Mouse (Mus musculus) neural tube, embryonic 14.5 days (tissue): Measurements from ENCODE around the gene Ak5. TPM values are rescaled to one million over a fixed set of nuclear protein-coding genes. Genes with fewer than 3 reads are reported as not detected.

ENCODE experiments used
- ATAC-seq: fragments of 200-750 bp; cut with Nextera tagmentation; 2 replicates; pipeline ENCODE4 v1.8.0; 2017; ENCODE audit warnings: low read depth, mild to moderate bottlenecking, moderate TSS enrichment, moderate library complexity
- H3K27ac ChIP-seq: fragments of 300-500 bp; sonication (generic); 2 replicates; pipeline ENCODE4 v1.5.1; 2014; ENCODE audit warnings: low read depth, mild to moderate bottlenecking, control low read depth, low read length, moderate library complexity, mixed read lengths
- H3K27me3 ChIP-seq: fragments of 300-500 bp; sonication (generic); 2 replicates; pipeline ENCODE4 v1.6.1; 2014; ENCODE audit warnings: low read length; ENCODE audit not compliant: control insufficient read depth, insufficient read depth
- H3K36me3 ChIP-seq: fragments of 300-500 bp; sonication (generic); 2 replicates; pipeline ENCODE4 v1.6.1; 2014; ENCODE audit warnings: low read length, mixed read lengths; ENCODE audit not compliant: control insufficient read depth, insufficient read depth
- H3K4me1 ChIP-seq: fragments of 300-500 bp; sonication (generic); 2 replicates; pipeline ENCODE4 v1.6.1; 2014; ENCODE audit warnings: low read length; ENCODE audit not compliant: control insufficient read depth, insufficient read depth
- H3K4me2 ChIP-seq: fragments of 300-500 bp; sonication (generic); 2 replicates; pipeline ENCODE4 v1.6.1; 2014; ENCODE audit warnings: mild to moderate bottlenecking, low read depth, low read length, control low read depth
- H3K4me3 ChIP-seq: fragments of 300-500 bp; sonication (generic); 2 replicates; pipeline ENCODE4 v1.5.1; 2014; ENCODE audit warnings: low read depth, low read length, control low read depth, mixed read lengths
- H3K9ac ChIP-seq: fragments of 300-500 bp; sonication (generic); replicated peaks from 2 replicates; pipeline ENCODE4 v1.6.1; 2014; ENCODE audit warnings: low read depth, mild to moderate bottlenecking, control low read depth, low read length, mixed read lengths
- H3K9me3 ChIP-seq: fragments of 300-500 bp; sonication (generic); 2 replicates; pipeline ENCODE4 v1.6.1; 2016; ENCODE audit warnings: low read length; ENCODE audit not compliant: control insufficient read depth
- WGBS: fragments of 180-500 bp; shearing (Covaris S2); extraction: QIAGEN DNeasy Blood & Tissue Kit; methylation state at CpG from one replicate; pipeline ENCODE4 v1.1.7; 2014; 5-methylcytosine and 5-hydroxymethylcytosine counted together
- polyA plus RNA-seq: library from polyadenylated mRNA; unstranded; fragments of >200 nt; fragmentation: Nextera tagmentation; extraction: Ambion mirVana; gene quantifications from 2 replicates; pipeline ENCODE4 v1.2.1, GENCODE M21; 2014

Ak5 gene
- polyA plus RNA-seq, 1 experiment from 2014 or later, result 24.1 TPM

DNA sequence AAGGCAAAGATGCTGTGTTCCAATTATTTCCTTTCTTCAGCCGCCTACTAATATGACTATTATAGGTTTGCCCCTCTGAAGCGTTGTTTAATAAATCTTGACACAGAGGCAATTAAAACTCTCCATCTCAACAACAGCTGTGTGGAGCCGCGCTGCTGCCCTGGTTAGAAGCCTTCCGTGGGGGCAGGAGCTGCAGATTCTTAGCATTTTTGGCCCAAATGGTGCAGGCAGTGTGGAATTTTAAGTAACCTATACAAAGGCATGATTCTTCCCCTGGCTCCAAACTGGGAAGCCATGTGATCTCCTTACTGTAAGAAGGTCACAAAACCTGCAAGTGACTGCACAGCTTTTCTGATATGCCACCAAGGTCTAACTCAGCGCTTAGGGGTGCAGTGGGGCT is 184.0 kb downstream of the Ak5 start:
- 40% methylated on average over 6 of the region's 6 CpGs for WGBS
- no peak overlapping the region for H3K9ac ChIP-seq
- ATAC-seq, result peak; percentile 50; the same call in 1 of the 2 replicates
- H3K4me1 ChIP-seq, result peaks cover 8% of the 10 kb centered on the region; the same call in 1 of the 2 replicates
- H3K4me3 ChIP-seq, result no peak overlapping the region
- H3K27ac ChIP-seq, result peak overlapping the region; percentile 16
- H3K36me3 ChIP-seq, result no peaks in the 10 kb centered on the region
- no peaks in the 10 kb centered on the region for H3K27me3 ChIP-seq
- H3K4me2 ChIP-seq, result no peak overlapping the region
- no peaks in the 10 kb centered on the region for H3K9me3 ChIP-seq

DNA sequence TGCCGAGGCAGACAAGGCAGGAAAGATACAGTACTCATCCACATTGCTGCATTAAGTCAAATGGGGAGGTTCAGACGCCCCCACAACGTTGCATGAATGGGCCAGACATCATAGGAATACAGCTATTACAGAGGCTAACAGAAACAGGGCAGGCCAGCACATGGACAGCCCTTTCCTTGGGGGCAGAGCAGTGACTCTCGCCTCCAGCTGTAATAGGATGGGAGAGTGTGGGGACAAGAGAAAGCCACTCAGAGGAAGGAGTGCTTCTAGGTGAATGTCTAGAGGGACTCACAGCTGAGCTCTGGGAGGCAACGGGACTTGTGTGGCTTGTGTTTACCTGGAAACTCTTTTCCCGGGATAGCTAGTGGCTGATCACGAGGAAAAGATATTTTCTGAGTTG is 184.4 kb downstream of the Ak5 start:
- H3K4me3 ChIP-seq, result no peak overlapping the region
- H3K36me3 ChIP-seq, result no peaks in the 10 kb centered on the region
- peaks cover 8% of the 10 kb centered on the region; the same call in 1 of the 2 replicates for H3K4me1 ChIP-seq
- peak overlapping the region; percentile 64 for H3K27ac ChIP-seq
- H3K9me3 ChIP-seq, result no peaks in the 10 kb centered on the region
- no peak overlapping the region for H3K9ac ChIP-seq
- no peaks in the 10 kb centered on the region for H3K27me3 ChIP-seq
- ATAC-seq, result no peak
- H3K4me2 ChIP-seq, result no peak overlapping the region
- WGBS, result 44% methylated on average over 7 of the region's 7 CpGs

DNA sequence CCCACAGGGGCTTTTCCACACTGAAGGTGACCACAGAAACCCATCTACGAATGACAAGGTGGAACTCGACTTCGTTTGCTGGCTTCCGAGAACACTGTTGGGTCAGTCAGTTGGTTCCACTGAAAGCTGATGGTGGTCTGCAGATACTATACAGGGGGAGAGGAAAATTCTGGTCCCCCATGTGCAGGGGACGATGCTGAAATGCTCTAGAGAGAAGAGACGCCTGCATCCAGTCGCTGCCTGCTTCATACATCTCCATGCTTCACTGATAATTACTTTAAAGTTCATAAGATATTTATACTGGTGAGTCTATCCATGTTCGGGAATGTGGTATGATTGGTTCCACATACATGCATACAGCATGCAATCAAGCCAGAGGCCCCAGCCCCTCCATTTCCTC is 186.0 kb downstream of the Ak5 start:
- Histone ChIP-seq H3K4me1 (peaks cover 13% of the 10 kb centered on the region; the same call in 1 of the 2 replicates), H3K36me3 (no peaks in the 10 kb centered on the region), H3K27me3 (no peaks in the 10 kb centered on the region), H3K4me3 (no peak overlapping the region), H3K9ac (no peak overlapping the region), H3K27ac (no peak overlapping the region), H3K4me2 (no peak overlapping the region), H3K9me3 (no peaks in the 10 kb centered on the region)
- 69% methylated on average over 8 of the region's 8 CpGs for WGBS
- no peak for ATAC-seq

DNA sequence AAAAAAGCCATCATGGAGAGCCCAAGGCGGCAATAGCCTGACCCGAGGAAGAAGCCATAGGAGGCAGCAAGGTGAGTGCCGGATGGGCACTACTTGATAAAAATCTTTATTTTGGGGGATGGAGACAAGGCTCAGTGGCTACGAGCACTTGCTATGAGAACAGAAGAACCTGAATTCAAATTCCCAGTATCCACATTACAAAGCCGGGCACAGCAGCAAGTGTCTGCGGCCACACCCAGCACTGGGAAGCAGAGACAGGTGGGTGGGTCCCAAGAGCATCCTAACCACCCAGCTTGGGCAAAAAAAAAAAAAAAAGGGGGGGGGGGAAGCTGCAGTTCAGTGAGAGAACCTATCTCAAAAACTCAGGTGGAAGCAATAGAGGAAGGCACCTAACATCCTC is 187.8 kb downstream of the Ak5 start:
- H3K36me3 ChIP-seq, result no peaks in the 10 kb centered on the region
- no peaks in the 10 kb centered on the region for H3K9me3 ChIP-seq
- H3K9ac ChIP-seq, result no peak overlapping the region
- ATAC-seq, result no peak
- 92% methylated on average over 6 of the region's 6 CpGs for WGBS
- H3K27ac ChIP-seq, result no peak overlapping the region
- H3K4me1 ChIP-seq, result peaks cover 13% of the 10 kb centered on the region; the same call in 1 of the 2 replicates
- H3K4me3 ChIP-seq, result no peak overlapping the region
- H3K4me2 ChIP-seq, result no peak overlapping the region
- H3K27me3 ChIP-seq, result no peaks in the 10 kb centered on the region

DNA sequence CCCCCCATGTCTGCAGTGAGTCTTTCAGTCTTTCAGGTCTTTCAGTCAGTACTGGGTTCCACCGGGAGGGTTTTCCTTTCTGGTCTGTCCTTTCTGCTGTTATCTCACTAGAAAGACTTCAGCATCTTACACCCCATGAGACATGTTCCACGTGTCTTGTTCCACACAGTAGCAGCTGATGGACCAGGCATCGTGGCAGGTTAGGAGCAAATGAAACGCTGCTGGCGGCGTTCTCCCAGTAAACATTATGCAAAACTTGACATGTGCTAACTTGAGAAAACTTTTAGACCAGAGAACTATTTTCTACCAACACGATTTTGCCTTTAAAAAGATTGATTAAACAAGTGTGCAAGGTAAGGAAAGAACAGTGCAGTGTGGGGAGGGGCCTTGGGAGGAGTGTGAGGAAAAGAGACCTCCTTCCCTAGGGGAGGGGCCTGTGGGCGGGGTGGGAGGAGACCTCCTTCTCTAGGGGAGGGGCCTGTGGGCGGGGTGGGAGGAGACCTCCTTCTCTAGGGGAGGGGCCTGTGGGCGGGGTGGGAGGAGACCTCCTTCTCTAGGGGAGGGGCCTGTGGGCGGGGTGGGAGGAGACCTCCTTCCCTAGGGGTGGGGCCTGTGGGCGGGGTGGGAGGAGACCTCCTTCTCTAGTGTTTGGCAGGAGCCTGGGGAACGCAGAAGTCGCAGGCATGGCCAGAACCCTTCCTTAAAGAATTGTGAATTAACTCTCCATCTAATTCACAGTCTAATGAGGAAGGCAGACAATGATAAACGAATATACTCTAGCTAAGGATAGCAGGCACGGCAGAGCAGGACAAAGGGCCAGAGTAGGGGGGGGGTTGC is 189.3 kb downstream of the Ak5 start:
- Histone ChIP-seq H3K4me1 (peaks cover 7% of the 10 kb centered on the region; the same call in 1 of the 2 replicates), H3K4me2 (peak overlapping the region; percentile 49), H3K36me3 (no peaks in the 10 kb centered on the region), H3K27me3 (no peaks in the 10 kb centered on the region), H3K9ac (no peak overlapping the region), H3K27ac (no peak overlapping the region), H3K9me3 (no peaks in the 10 kb centered on the region), H3K4me3 (peak overlapping the region; percentile 17; the same call in 1 of the 2 replicates)
- 4% methylated on average over 14 of the region's 16 CpGs for WGBS
- peak; percentile 50 for ATAC-seq

DNA sequence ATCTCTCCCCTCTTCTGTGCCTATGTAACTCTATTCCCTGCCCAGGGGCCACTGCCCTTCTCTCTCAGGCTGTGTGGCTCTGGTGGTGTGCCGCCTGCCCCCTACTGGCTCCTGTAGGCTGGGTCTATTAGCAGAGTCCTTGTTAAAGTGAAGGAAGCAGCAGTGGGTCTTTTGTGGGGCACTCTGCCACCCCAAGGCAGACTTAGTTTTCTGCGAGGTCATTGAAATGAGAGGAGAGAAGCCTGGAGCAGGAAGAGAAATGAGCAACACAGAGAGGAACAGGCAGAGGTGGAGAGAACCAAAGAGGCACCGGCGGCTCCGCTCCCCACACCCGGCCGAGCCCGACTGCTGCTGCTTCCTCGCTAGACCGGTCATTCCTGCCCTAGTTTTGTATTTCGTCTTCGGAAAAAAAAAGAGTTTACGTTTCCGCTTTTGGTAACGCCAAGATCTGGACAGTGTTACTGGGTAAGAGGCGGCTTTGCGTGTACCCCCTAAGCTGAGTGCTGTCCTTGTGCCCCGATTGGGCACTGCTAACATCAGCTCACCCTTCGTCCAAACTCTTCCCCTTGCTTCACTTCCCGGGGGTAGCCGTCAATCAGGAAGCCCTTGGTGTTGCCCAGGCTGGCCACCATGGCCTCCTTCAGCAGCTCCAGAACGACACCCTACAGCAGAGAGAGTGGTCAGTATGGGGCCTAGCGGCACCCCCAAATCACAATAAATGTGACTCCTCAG is 190.2 kb downstream of the Ak5 start:
- Histone ChIP-seq H3K36me3 (no peaks in the 10 kb centered on the region), H3K4me3 (peak overlapping the region; percentile 17; the same call in 1 of the 2 replicates), H3K9me3 (no peaks in the 10 kb centered on the region), H3K4me1 (peaks cover 5% of the 10 kb centered on the region; the same call in 1 of the 2 replicates), H3K4me2 (peak overlapping the region; percentile 49), H3K27me3 (no peaks in the 10 kb centered on the region), H3K27ac (no peak overlapping the region), H3K9ac (no peak overlapping the region)
- WGBS, result 4% methylated on average over 23 of the region's 23 CpGs
- peak; percentile 71 for ATAC-seq

DNA sequence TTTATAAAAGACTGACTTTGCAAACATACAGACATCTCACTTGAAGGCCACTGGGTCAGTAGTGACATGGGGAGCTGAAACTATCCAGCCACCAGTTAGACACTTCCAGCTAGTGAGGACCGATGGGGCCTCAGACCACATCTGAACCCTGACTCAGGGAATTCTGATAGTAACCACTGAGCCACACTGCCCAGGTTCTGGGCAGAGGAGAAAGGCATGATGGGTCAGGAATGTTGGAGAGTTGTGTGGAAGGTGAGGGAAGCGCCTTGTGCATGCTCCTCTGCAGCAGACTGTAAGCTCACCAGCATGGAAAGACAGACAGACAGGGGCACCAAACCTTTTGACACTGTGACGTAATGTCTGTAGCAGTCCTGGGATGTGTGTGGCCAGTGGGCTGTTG is 192.3 kb downstream of the Ak5 start:
- H3K9me3 ChIP-seq, result no peaks in the 10 kb centered on the region
- H3K27ac ChIP-seq, result no peak overlapping the region
- peaks cover 5% of the 10 kb centered on the region; the same call in 1 of the 2 replicates for H3K4me1 ChIP-seq
- no peaks in the 10 kb centered on the region for H3K36me3 ChIP-seq
- WGBS, result 93% methylated on average over 3 of the region's 3 CpGs
- no peak overlapping the region for H3K4me2 ChIP-seq
- H3K27me3 ChIP-seq, result no peaks in the 10 kb centered on the region
- no peak overlapping the region for H3K9ac ChIP-seq
- H3K4me3 ChIP-seq, result no peak overlapping the region
- ATAC-seq, result no peak

DNA sequence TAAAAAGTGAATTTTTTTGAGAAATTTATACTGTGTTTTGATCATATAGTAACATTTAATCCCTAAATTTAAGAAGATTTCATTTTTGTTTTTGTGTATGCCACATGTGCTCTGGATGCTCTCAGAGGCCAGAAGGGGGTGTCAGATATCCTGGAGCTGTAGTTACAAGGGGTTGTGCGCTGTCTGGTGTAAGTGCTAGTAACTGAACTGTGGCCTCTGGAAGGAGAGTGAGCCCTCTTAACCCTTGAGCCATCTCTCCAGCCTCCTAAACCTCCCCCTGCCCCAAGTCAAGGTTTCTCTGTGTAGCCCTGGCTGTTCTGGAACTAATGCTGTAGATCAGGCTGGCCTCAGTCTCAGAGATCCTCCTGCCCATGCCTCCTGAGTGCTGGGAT is 192.9 kb downstream of the Ak5 start:
- Histone ChIP-seq H3K4me3 (no peak overlapping the region), H3K4me1 (peaks cover 5% of the 10 kb centered on the region; the same call in 1 of the 2 replicates), H3K9me3 (no peaks in the 10 kb centered on the region), H3K4me2 (no peak overlapping the region), H3K27ac (no peak overlapping the region), H3K9ac (no peak overlapping the region), H3K36me3 (no peaks in the 10 kb centered on the region), H3K27me3 (no peaks in the 10 kb centered on the region)
- 93% methylated on average over 1 of the region's 1 CpGs for WGBS
- no peak for ATAC-seq
